ENCODE assay signal across 14 mouse cellular contexts in the genomic region with DNA sequence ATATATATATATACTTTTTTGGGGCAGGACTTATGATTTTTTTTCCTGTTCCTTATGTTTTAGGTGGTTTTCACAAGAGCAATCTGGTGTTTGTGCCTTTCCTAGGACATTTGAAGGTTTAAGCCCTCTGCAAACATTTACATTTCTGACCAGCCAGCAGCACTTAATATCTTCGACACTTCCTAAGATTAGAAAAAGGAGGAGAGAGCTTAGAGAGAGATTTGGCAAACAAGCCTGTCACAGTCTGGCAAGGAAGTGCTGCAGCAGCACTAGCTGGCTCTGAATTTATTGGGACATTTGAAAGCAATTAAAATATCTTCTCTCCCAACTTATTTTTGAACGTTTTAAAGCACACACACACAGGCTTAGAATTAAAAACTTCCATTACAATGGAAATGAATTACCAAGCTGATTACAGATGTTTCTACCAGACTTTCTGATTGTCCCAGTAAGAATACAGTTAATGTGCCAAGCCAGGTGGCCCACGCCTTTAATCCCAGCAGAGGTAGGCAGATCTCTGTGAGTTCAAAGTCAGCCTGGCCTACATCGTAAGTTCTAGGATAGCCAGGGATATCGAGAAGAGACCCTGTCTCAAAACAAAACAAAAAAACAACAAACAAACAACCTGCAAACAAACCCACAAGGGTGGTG. TPM values are rescaled to one million over a fixed set of nuclear protein-coding genes. Genes with fewer than 3 reads are reported as not detected.
DNase-seq lines count a peak whose midpoint lies in the region; ATAC-seq and TF ChIP-seq lines count a peak whose summit lies in the region.
"Had no signal": no experiment of that assay in that cellular context is flagged by ENCODE, and none has a peak within 500 bp of the region (broad histone marks: within the 10 kb centered on the region; RNA-seq: fewer than 3 reads in every experiment).

No protein-coding gene starts in this region.

- no peaks in the 10 kb centered on the region for H3K27me3 ChIP-seq in heart, embryonic 10.5 days (ENCODE audit: insufficient read depth, poor library complexity, severe bottlenecking)
- H3K27me3 ChIP-seq in lung, postnatal 0 days (replicated peaks; ENCODE audit: insufficient read depth, low read length), result no peaks in the 10 kb centered on the region
- no peaks in the 10 kb centered on the region for H3K27me3 ChIP-seq in heart, postnatal 0 days (ENCODE audit: control insufficient read depth, insufficient read depth, low read length)
- H3K27me3 ChIP-seq in stomach, embryonic 16.5 days (ENCODE audit: control insufficient read depth, insufficient read depth, low read length), result no peaks in the 10 kb centered on the region
- H3K27me3 ChIP-seq: limb, embryonic 13.5 days had no signal

- H3K36me3 ChIP-seq in heart, embryonic 10.5 days, result no peaks in the 10 kb centered on the region
- H3K36me3 ChIP-seq in lung, postnatal 0 days (ENCODE audit: insufficient read depth, low read length), result no peaks in the 10 kb centered on the region
- no peaks in the 10 kb centered on the region for H3K36me3 ChIP-seq in heart, postnatal 0 days (replicated peaks; ENCODE audit: control insufficient read depth, insufficient read depth, low read length)
- no peaks in the 10 kb centered on the region for H3K36me3 ChIP-seq in stomach, embryonic 16.5 days (ENCODE audit: control insufficient read depth, insufficient read depth, low read length)
- H3K36me3 ChIP-seq: limb, embryonic 13.5 days; midbrain, embryonic 13.5 days had no signal

- H3K9ac ChIP-seq in lung, postnatal 0 days (replicated peaks; ENCODE audit: low read depth), result no peak overlapping the region
- no peak overlapping the region for H3K9ac ChIP-seq in heart, postnatal 0 days (replicated peaks; ENCODE audit: low read depth, low read length)
- no peak overlapping the region for H3K9ac ChIP-seq in stomach, embryonic 16.5 days (ENCODE audit: low read length)
- H3K9ac ChIP-seq: limb, embryonic 13.5 days; midbrain, embryonic 13.5 days had no signal

- TF ChIP-seq POLR2A in lung, adult 2 months (IDR thresholded peaks at IDR 0.05; ENCODE audit: borderline replicate concordance, extremely low read depth, low read depth, low read length), result no peak

- TF ChIP-seq EP300 in lung, postnatal 0 days (IDR thresholded peaks at IDR 0.05), result no peak
- TF ChIP-seq EP300 in heart, postnatal 0 days (IDR thresholded peaks at IDR 0.05; ENCODE audit: low read depth), result no peak

- peaks cover 37% of the 10 kb centered on the region for H3K4me1 ChIP-seq in heart, embryonic 10.5 days
- H3K4me1 ChIP-seq in lung, postnatal 0 days (ENCODE audit: insufficient read depth, low read depth, low read length), result peaks cover 17% of the 10 kb centered on the region; the same call in 1 of the 2 replicates
- peaks cover 17% of the 10 kb centered on the region for H3K4me1 ChIP-seq in lung, adult 2 months (ENCODE audit: control insufficient read depth, insufficient read depth, low read length)
- peaks cover 20% of the 10 kb centered on the region for H3K4me1 ChIP-seq in heart, postnatal 0 days (ENCODE audit: control insufficient read depth, insufficient read depth)
- peaks cover 32% of the 10 kb centered on the region for H3K4me1 ChIP-seq in stomach, embryonic 16.5 days (ENCODE audit: control insufficient read depth, insufficient read depth, low read length)

- 54% methylated on average over 5 of the region's 5 CpGs for WGBS in heart, embryonic 10.5 days
- WGBS in lung, postnatal 0 days, result 38% methylated on average over 5 of the region's 5 CpGs
- WGBS in lung, adult 2 months, result 43% methylated on average over 5 of the region's 5 CpGs
- 47% methylated on average over 5 of the region's 5 CpGs for WGBS in heart, postnatal 0 days
- 42% methylated on average over 5 of the region's 5 CpGs for WGBS in stomach, embryonic 16.5 days

- intact Hi-C loops in heart, postnatal 25 days (cut with DNase I), result loop anchor here (1.0 to 2.0 kb wide), 2 partner anchors 22 to 67 kb away; no protein-coding TSS in a partner anchor

- H3K9me3 ChIP-seq in heart, embryonic 10.5 days, result no peaks in the 10 kb centered on the region
- H3K9me3 ChIP-seq in lung, postnatal 0 days (ENCODE audit: low read length), result no peaks in the 10 kb centered on the region
- H3K9me3 ChIP-seq in heart, postnatal 0 days (replicated peaks; ENCODE audit: control insufficient read depth, low read length), result no peaks in the 10 kb centered on the region
- H3K9me3 ChIP-seq in stomach, embryonic 16.5 days (replicated peaks; ENCODE audit: control insufficient read depth, low read length), result no peaks in the 10 kb centered on the region
- H3K9me3 ChIP-seq: limb, embryonic 13.5 days; midbrain, embryonic 13.5 days had no signal

- H3K4me3 ChIP-seq in heart, embryonic 10.5 days, result no peak overlapping the region
- H3K4me3 ChIP-seq in lung, postnatal 0 days (ENCODE audit: low read depth, low read length), result no peak overlapping the region
- no peak overlapping the region for H3K4me3 ChIP-seq in lung, adult 2 months (replicated peaks; ENCODE audit: extremely low read depth, low read depth, low read length)
- H3K4me3 ChIP-seq in heart, postnatal 0 days (ENCODE audit: low read depth, low read length), result no peak overlapping the region
- no peak overlapping the region for H3K4me3 ChIP-seq in stomach, embryonic 16.5 days (replicated peaks; ENCODE audit: low read length)
- H3K4me3 ChIP-seq: midbrain, embryonic 13.5 days had no signal

- DNase-seq in heart, embryonic 10.5 days (ENCODE audit: low spot score), result no peak
- DNase-seq in heart, postnatal 25 days (ENCODE audit: low spot score), result no peak
- peak; percentile 81 for DNase-seq in lung, postnatal 0 days (ENCODE audit: low spot score)
- DNase-seq in lung, adult 2 months, result no peak
- peak; percentile 41 for DNase-seq in heart, postnatal 0 days (ENCODE audit: low spot score)
- DNase-seq in urinary bladder, postnatal 36 days (ENCODE audit: low spot score in 2 of 2), result no peak
- no peak for DNase-seq in cerebellum, postnatal 36 days
- DNase-seq: cerebellum, postnatal 10 days; right cerebral cortex, postnatal 4 days; thymus, postnatal 36 days had no signal

- no peak overlapping the region for H3K4me2 ChIP-seq in lung, postnatal 0 days (replicated peaks; ENCODE audit: low read depth, low read length)
- no peak overlapping the region for H3K4me2 ChIP-seq in heart, postnatal 0 days (ENCODE audit: low read depth, low read length)
- no peak overlapping the region for H3K4me2 ChIP-seq in stomach, embryonic 16.5 days (ENCODE audit: low read depth, low read length)

- peak overlapping the region; percentile 92 for H3K27ac ChIP-seq in heart, embryonic 10.5 days
- peak overlapping the region; percentile 91 for H3K27ac ChIP-seq in lung, postnatal 0 days (ENCODE audit: low read length)
- peak overlapping the region; percentile 87 for H3K27ac ChIP-seq in heart, postnatal 0 days (ENCODE audit: low read depth)
- peak overlapping the region; percentile 28 for H3K27ac ChIP-seq in stomach, embryonic 16.5 days (ENCODE audit: low read length)
- H3K27ac ChIP-seq: limb, embryonic 13.5 days; midbrain, embryonic 13.5 days had no signal

- ATAC-seq in lung, postnatal 0 days, result no peak; the same call in 1 of the 2 replicates
- no peak for ATAC-seq in heart, postnatal 0 days (ENCODE audit: insufficient read depth, low read depth)
- no peak; the same call in 1 of the 2 replicates for ATAC-seq in stomach, embryonic 16.5 days (ENCODE audit: insufficient read depth, low FRiP score)
- ATAC-seq: inflammation-experienced regulatory T-cells, adult 6 months; midbrain, embryonic 13.5 days had no signal

- no peak for TF ChIP-seq CTCF in lung, postnatal 0 days (IDR thresholded peaks at IDR 0.05)
- no peak for TF ChIP-seq CTCF in lung, adult 2 months (IDR thresholded peaks at IDR 0.05; ENCODE audit: insufficient read depth, low read length)
- TF ChIP-seq CTCF in heart, postnatal 0 days (IDR thresholded peaks at IDR 0.05; ENCODE audit: low read depth), result no peak

RNA-seq across cellular contexts. Expression of a gene that starts 4.3 kb away (rescaled TPM):
- polyA plus RNA-seq in heart, embryonic 10.5 days (2016; fragmentation: Nextera tagmentation; extraction: Ambion mirVana), result 3.2 and 3.7 TPM in 2 replicates
- total RNA-seq in heart, postnatal 25 days (2021), result 10 to 100 TPM in 1 of 2 experiments, 1 to 10 TPM in 1; 9.6 to 13.0 TPM
- 4.0 and 4.4 TPM in 2 replicates for polyA plus RNA-seq in lung, postnatal 0 days (2015; fragmentation: Nextera tagmentation; extraction: Ambion mirVana)
- 13.7 and 19.8 TPM in 2 replicates for polyA plus RNA-seq in lung, adult 2 months (2012; rRNA removed)
- 9.8 and 10.1 TPM in 2 replicates for total RNA-seq in heart, postnatal 0 days (2014; rRNA removed; ENCODE audit: low replicate concordance)
- 1.9 and 2.1 TPM in 2 replicates for polyA plus RNA-seq in heart, postnatal 0 days (2015; fragmentation: Nextera tagmentation; extraction: Ambion mirVana)
- 3.0 and 3.2 TPM in 2 replicates for polyA plus RNA-seq in stomach, embryonic 16.5 days (2015; fragmentation: Nextera tagmentation; extraction: Ambion mirVana)

Comparison
In these comparisons a context has a peak if more than half of its experiments do, and no peak if none do; other contexts are left out.
1. DNase-seq: peak in lung, postnatal 0 days (single experiment) and heart, postnatal 0 days (single experiment); none in heart, embryonic 10.5 days (single experiment), heart, postnatal 25 days (single experiment), lung, adult 2 months (single experiment), urinary bladder, postnatal 36 days (0 of 2) and cerebellum, postnatal 36 days (0 of 2).
2. H3K27ac ChIP-seq: peak in every context shown above with its lines; median percentile 92 in heart, embryonic 10.5 days; 91 in lung, postnatal 0 days; 87 in heart, postnatal 0 days; 28 in stomach, embryonic 16.5 days.